Mouse (Mus musculus) olfactory bulb, adult 2 months (tissue): ENCODE measurements around the gene Erbb3. TPM values are rescaled to one million over a fixed set of nuclear protein-coding genes. Genes with fewer than 3 reads are reported as not detected.
"Not testable (repeated sequence)": the region's sequence is repeated elsewhere in the genome, so short reads cannot be mapped to it uniquely, and the experiment has no call there.

Experiments
- H3K27ac ChIP-seq: fragments of 200-500 bp; 2 replicates; pipeline ENCODE4 v1.5.1; 2012; ENCODE audit warnings: low read depth, low read length; ENCODE audit not compliant: insufficient read depth
- H3K4me1 ChIP-seq: fragments of 200-500 bp; 2 replicates; pipeline ENCODE4 v1.6.1; 2012; ENCODE audit warnings: low read length; ENCODE audit not compliant: control insufficient read depth, insufficient read depth
- H3K4me3 ChIP-seq: fragments of 200-500 bp; 2 replicates; pipeline ENCODE4 v1.5.1; 2012; ENCODE audit warnings: mild to moderate bottlenecking, low read depth, low read length, moderate library complexity; ENCODE audit not compliant: insufficient read depth
- CTCF ChIP-seq: fragments of 200-500 bp; IDR thresholded peaks from 2 replicates; pipeline ENCODE4 v1.5.1; 2012; ENCODE audit warnings: low read depth, mild to moderate bottlenecking, low read length, moderate library complexity; ENCODE audit not compliant: insufficient read depth
- POLR2A ChIP-seq: fragments of 200-500 bp; IDR thresholded peaks from 2 replicates; pipeline ENCODE4 v1.6.1; 2012; ENCODE audit warnings: mild to moderate bottlenecking, low read depth, low read length, moderate library complexity; ENCODE audit not compliant: insufficient read depth
- WGBS: fragments of 180-500 bp; shearing (Covaris S2); methylation state at CpG from one replicate; pipeline ENCODE4 v1.1.7; 2018; 5-methylcytosine and 5-hydroxymethylcytosine counted together
- polyA plus RNA-seq: library from polyadenylated mRNA; stranded (reverse); fragments of >200 nt; gene quantifications from 2 replicates; pipeline ENCODE4 v1.2.4, GENCODE M21; 2012; ENCODE audit warnings: low replicate concordance; ENCODE audit not compliant: missing spikeins, insufficient read depth, insufficient read length

The Erbb3 gene
- polyA plus RNA-seq, 1 experiment: not detected

- TF ChIP-seq POLR2A (peak; percentile 95), CTCF (no peak)
- Histone ChIP-seq H3K4me3 (peak within 1 kb of the TSS; percentile 82), H3K4me1 (peaks cover 2% of the 10 kb centered on the region; the same call in 1 of the 2 replicates), H3K27ac (peak within 1 kb of the TSS; percentile 31; the same call in 1 of the 2 replicates)
- WGBS: under 1% methylated on average over 40 of the region's 40 CpGs
These were observed 37.2 kb upstream of the Erbb3 start, which contains the start of gene Rps26 for GRCm38 (mm10) chr10:128626311-128627310. Gene Rps26 (minus strand): TSS chr10:128626747.

- no peak overlapping the region for H3K27ac ChIP-seq
- H3K4me1 ChIP-seq: peaks cover 2% of the 10 kb centered on the region; the same call in 1 of the 2 replicates
- no peak for TF ChIP-seq POLR2A
- TF ChIP-seq CTCF: no peak
- H3K4me3 ChIP-seq: peak overlapping the region; percentile 82
- WGBS: 46% methylated on average over 7 of the region's 7 CpGs
These were observed 35.9 kb upstream of the Erbb3 start for GRCm38 (mm10) chr10:128625287-128625894.

DNA sequence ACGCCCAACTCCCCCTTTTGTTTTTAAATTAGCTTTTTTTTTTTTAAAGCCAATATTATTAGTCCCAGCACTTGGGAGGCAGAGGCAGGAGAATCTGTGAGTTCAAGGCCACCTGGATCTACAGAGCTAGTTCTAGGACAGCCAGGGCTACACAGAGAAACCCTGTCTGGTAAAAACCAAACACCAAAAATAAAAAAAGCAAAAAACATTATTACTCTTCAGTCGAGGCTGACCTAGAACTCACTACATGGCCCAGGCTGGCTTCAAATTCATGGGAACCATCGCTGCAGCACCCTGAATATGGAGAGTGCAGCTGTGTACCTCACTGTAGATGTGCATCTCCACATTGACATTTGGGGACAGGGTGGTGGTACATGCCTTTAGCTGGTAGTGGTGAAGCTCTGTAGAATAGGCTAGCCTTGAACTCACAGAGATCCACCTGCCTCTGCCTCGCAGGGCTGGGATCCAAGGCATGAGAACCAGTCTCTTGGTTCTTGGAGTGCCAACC, 33.7 kb upstream of the Erbb3 start:
- not testable (repeated sequence) for H3K4me3 ChIP-seq, H3K4me1 ChIP-seq, H3K27ac ChIP-seq
- WGBS: 85% methylated on average over 4 of the region's 4 CpGs

GRCm38 (mm10) chr10:128622702-128623101, 33.2 kb upstream of the Erbb3 start:
- H3K27ac ChIP-seq: no peak overlapping the region
- peaks cover 2% of the 10 kb centered on the region; the same call in 1 of the 2 replicates for H3K4me1 ChIP-seq
- no peak overlapping the region for H3K4me3 ChIP-seq
- WGBS: 87% methylated on average over 4 of the region's 4 CpGs
- TF ChIP-seq CTCF (no peak), POLR2A (no peak)

GRCm38 (mm10) chr10:128621986-128622520, 32.6 kb upstream of the Erbb3 start:
- 80% methylated on average over 3 of the region's 3 CpGs for WGBS
- TF ChIP-seq CTCF: no peak
- no peak for TF ChIP-seq POLR2A
- peaks cover 2% of the 10 kb centered on the region; the same call in 1 of the 2 replicates for H3K4me1 ChIP-seq
- H3K4me3 ChIP-seq: no peak overlapping the region
- no peak overlapping the region for H3K27ac ChIP-seq

GRCm38 (mm10) chr10:128620241-128620640, 30.8 kb upstream of the Erbb3 start:
- Histone ChIP-seq H3K27ac (no peak overlapping the region), H3K4me1 (peaks cover 2% of the 10 kb centered on the region; the same call in 1 of the 2 replicates), H3K4me3 (no peak overlapping the region)
- no peak for TF ChIP-seq POLR2A
- TF ChIP-seq CTCF: no peak

DNA sequence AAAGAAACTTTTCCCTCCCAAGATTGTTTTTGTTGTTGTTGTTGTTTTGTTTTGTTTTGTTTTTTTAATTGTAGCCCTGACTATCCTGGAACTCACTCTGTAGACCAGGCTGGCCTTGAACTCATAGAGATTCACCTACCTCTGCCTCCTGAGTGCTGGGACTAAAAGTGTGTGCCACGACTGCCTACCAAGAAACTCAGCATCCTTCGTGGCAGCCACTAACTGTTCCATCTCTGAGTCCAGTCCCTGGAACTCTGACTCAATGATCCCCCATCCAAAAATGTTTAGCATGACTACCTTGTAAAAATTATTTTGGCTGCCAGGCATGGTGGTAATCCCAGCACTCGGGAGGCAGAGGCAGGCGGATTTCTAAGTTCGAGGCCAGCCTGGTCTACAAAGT, 29.7 kb upstream of the Erbb3 start:
- not testable (repeated sequence) for H3K27ac ChIP-seq, H3K4me3 ChIP-seq, H3K4me1 ChIP-seq
- 88% methylated on average over 5 of the region's 5 CpGs for WGBS

DNA sequence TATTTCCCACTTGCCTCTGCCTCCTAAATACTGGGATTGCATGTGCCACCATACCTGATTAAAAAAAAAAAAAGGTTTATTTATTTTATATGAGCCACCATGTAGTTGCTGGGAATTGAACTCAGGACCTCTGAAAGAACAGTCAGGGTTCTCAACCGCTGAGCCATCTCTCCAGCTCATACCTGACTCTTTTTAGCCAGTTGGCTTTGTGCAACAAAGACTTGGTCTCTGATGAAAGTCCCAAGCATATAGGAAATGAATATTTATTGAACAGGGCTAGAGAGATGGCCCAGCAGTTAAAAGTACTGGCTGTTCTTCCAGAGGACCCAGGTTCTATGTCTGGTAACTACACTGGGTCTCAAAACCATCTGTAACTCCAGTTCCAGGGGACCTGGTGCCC, 29.1 kb upstream of the Erbb3 start:
- Histone ChIP-seq H3K4me3 (no peak overlapping the region), H3K4me1 (no peaks in the 10 kb centered on the region), H3K27ac (no peak overlapping the region)
- WGBS: 86% methylated on average over 1 of the region's 1 CpGs
- TF ChIP-seq CTCF: no peak
- TF ChIP-seq POLR2A: no peak

- not testable (repeated sequence) for H3K4me1 ChIP-seq, H3K4me3 ChIP-seq, H3K27ac ChIP-seq
- WGBS: 89% methylated on average over 6 of the region's 7 CpGs
These were observed 26.5 kb upstream of the Erbb3 start for GRCm38 (mm10) chr10:128615798-128616448.
